In the genomic region with DNA sequence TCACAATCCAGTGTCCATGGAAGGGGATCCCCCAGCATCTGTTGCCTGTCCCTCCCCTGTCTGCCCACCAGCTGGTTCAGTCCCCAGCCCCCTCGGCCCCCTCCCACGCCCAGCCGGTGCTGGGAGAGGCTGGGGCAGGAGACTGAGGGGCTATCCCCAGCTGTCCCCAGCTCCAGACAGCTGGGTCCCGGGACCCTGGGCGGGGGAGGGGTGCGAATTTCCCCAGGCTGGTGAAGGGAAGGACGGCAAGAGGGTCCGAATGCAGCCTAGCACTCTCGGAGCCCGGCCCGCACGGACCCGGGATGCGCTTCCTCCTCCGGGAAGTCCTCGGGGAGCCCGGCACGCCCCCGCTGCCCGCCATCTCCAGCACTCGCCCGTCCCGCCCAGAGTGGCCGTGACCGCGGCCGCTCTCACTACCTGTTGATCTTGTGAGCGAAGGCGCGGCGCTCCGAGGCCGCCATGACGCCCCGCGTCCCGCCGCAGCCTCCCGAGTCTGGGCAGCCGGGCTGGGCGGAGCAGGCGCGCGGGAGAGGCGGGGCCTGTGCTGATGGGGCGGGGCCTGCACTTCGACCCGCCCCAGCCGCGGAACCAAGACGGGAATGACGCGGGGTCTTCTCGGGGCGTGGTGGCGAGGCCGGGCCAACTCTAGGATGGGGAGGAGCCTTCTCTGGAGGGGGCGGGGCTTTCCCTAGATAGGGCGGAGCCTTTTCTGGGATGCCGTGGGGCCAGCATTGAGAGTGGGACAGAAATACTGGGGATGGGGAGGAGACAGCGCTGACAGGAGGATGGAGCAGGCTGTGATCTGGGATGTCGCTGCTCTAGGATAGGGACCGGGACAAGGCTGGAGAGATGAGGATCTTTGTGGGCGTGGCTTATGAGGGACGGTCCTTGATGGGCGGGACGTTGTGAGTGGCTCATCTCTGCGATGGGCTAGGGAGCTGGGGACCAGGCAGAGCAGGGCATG, we compare ENCODE assay signal across 8 mouse cellular contexts. TPM values are rescaled to one million over a fixed set of nuclear protein-coding genes. Genes with fewer than 3 reads are reported as not detected.
DNase-seq lines count a peak whose midpoint lies in the region; ATAC-seq and TF ChIP-seq lines count a peak whose summit lies in the region.

A gene (minus strand): TSS at position 508 of the 964 bp plus-strand sequence.

- H3K36me3 ChIP-seq in intestine, postnatal 0 days (ENCODE audit: control insufficient read depth, insufficient read depth): no peaks in the 10 kb centered on the region
- no peaks in the 10 kb centered on the region for H3K36me3 ChIP-seq in midbrain, embryonic 10.5 days

- peak within 1 kb of the TSS; percentile 60 for H3K27ac ChIP-seq in intestine, postnatal 0 days (ENCODE audit: low read depth, low read length)
- H3K27ac ChIP-seq in midbrain, embryonic 10.5 days (replicated peaks): peak within 1 kb of the TSS; percentile 91

- no peaks in the 10 kb centered on the region for H3K27me3 ChIP-seq in intestine, postnatal 0 days (replicated peaks; ENCODE audit: control insufficient read depth, insufficient read depth, low read length)
- H3K27me3 ChIP-seq in midbrain, embryonic 10.5 days (ENCODE audit: low read depth, poor library complexity, severe bottlenecking): no peaks in the 10 kb centered on the region

- peak within 1 kb of the TSS; percentile 89 for H3K9ac ChIP-seq in intestine, postnatal 0 days (ENCODE audit: low read depth, low read length)

- peak within 1 kb of the TSS; percentile 95 for H3K4me2 ChIP-seq in intestine, postnatal 0 days (replicated peaks; ENCODE audit: low read depth)

- peak; percentile 87 for ATAC-seq in intestine, postnatal 0 days

- 0 out of 2 replicates have a peak, but pooled peaks cover 7% of the 10 kb centered on the region for H3K4me1 ChIP-seq in intestine, postnatal 0 days (replicated peaks; ENCODE audit: control insufficient read depth, insufficient read depth, low read length)
- peaks cover 47% of the 10 kb centered on the region for H3K4me1 ChIP-seq in midbrain, embryonic 10.5 days

- under 1% methylated on average over 44 of the region's 68 CpGs for WGBS in intestine, postnatal 0 days
- under 1% methylated on average over 68 of the region's 68 CpGs for WGBS in midbrain, embryonic 10.5 days

- TF ChIP-seq CTCF in intestine, postnatal 0 days (IDR thresholded peaks at IDR 0.05; ENCODE audit: low read depth): no peak

- H3K9me3 ChIP-seq in intestine, postnatal 0 days (ENCODE audit: control insufficient read depth): no peaks in the 10 kb centered on the region
- no peaks in the 10 kb centered on the region for H3K9me3 ChIP-seq in midbrain, embryonic 10.5 days (replicated peaks)

- peak; percentile 85 for DNase-seq in adrenal gland, adult 8-10 months
- DNase-seq in embryo, embryonic 9.5 days (ENCODE audit: extremely low spot score): peak; percentile 94
- no peak for DNase-seq in gonadal fat pad, adult 2 months (ENCODE audit: low read depth)
- DNase-seq in left cerebral cortex, postnatal 36 days (ENCODE audit: low spot score in 2 of 2): peak; percentile 68 to 69
- DNase-seq in midbrain, embryonic 10.5 days (ENCODE audit: low spot score): peak; percentile 93
- peak; percentile 52 to 59 for DNase-seq in right cerebral cortex, postnatal 36 days (ENCODE audit: low spot score in 2 of 2)
- peak; percentile 90 for DNase-seq in yolk sac, embryonic 10.5 days (ENCODE audit: low spot score)

- intact Hi-C loops in left cerebral cortex, postnatal 36 days (cut with DNase I): no loop called here

- H3K4me3 ChIP-seq in intestine, postnatal 0 days (ENCODE audit: low read depth, low read length): peak within 1 kb of the TSS; percentile 86
- peak within 1 kb of the TSS; percentile 84 for H3K4me3 ChIP-seq in midbrain, embryonic 10.5 days

RNA-seq across cellular contexts. Expression of the gene that starts here (rescaled TPM):
- 10 to 100 TPM; 34.3 to 80.5 (median 56.4) TPM for total RNA-seq in adrenal gland, adult 8-10 months (2022)
- 76.2 and 76.8 TPM in 2 replicates for polyA plus RNA-seq in gonadal fat pad, adult 2 months (2012; rRNA removed)
- polyA plus RNA-seq in intestine, postnatal 0 days (2015; fragmentation: Nextera tagmentation; extraction: Ambion mirVana): 15.5 and 18.4 TPM in 2 replicates
- total RNA-seq in left cerebral cortex, postnatal 36 days (2021): 10 to 100 TPM; 11.4 to 18.8 TPM
- polyA plus RNA-seq in midbrain, embryonic 10.5 days (2016; fragmentation: Nextera tagmentation; extraction: Ambion mirVana): 22.0 and 23.5 TPM in 2 replicates
